Mouse (Mus musculus): ENCODE results near the gene Fbxo3. TPM values are rescaled to one million over a fixed set of nuclear protein-coding genes. Genes with fewer than 3 reads are reported as not detected.

The Fbxo3 gene
- polyA plus RNA-seq, 1 experiment from 2014 or later, result 60.1 TPM

- Histone ChIP-seq H3K4me1 (ENCODE audit: control insufficient read depth, insufficient read depth, low read length) (no peaks in the 10 kb centered on the region), H3K36me3 (ENCODE audit: control insufficient read depth, insufficient read depth, low read length) (peaks cover 8% of the 10 kb centered on the region), H3K9ac (replicated peaks; ENCODE audit: low read depth, low read length) (no peak overlapping the region), H3K27me3 (ENCODE audit: control insufficient read depth, insufficient read depth, low read length) (no peaks in the 10 kb centered on the region), H3K4me3 (ENCODE audit: low read depth, low read length) (no peak overlapping the region), H3K27ac (ENCODE audit: low read length) (no peak overlapping the region), H3K4me2 (replicated peaks; ENCODE audit: low read depth, low read length) (no peak overlapping the region), H3K9me3 (ENCODE audit: control insufficient read depth, low read depth, low read length) (no peaks in the 10 kb centered on the region)
- no peak for ATAC-seq (ENCODE audit: insufficient number of reproducible peaks, insufficient read depth, low FRiP score, low read depth)
- 23% methylated on average over 5 of the region's 5 CpGs for WGBS
Measured at GRCm38 (mm10) chr2:104043624-104044478, 16.3 kb downstream of the Fbxo3 start.

GRCm38 (mm10) chr2:104044479-104045080, 17.1 kb downstream of the Fbxo3 start:
- ATAC-seq (ENCODE audit: insufficient number of reproducible peaks, insufficient read depth, low FRiP score, low read depth), result no peak
- Histone ChIP-seq H3K4me1 (ENCODE audit: control insufficient read depth, insufficient read depth, low read length) (no peaks in the 10 kb centered on the region), H3K36me3 (ENCODE audit: control insufficient read depth, insufficient read depth, low read length) (peaks cover 8% of the 10 kb centered on the region), H3K4me3 (ENCODE audit: low read depth, low read length) (no peak overlapping the region), H3K9ac (replicated peaks; ENCODE audit: low read depth, low read length) (no peak overlapping the region), H3K9me3 (ENCODE audit: control insufficient read depth, low read depth, low read length) (no peaks in the 10 kb centered on the region), H3K27me3 (ENCODE audit: control insufficient read depth, insufficient read depth, low read length) (no peaks in the 10 kb centered on the region), H3K27ac (ENCODE audit: low read length) (no peak overlapping the region), H3K4me2 (replicated peaks; ENCODE audit: low read depth, low read length) (no peak overlapping the region)
- WGBS, result 70% methylated on average over 1 of the region's 1 CpGs

GRCm38 (mm10) chr2:104058381-104058780, 30.9 kb downstream of the Fbxo3 start:
- Histone ChIP-seq H3K9ac (replicated peaks; ENCODE audit: low read depth, low read length) (no peak overlapping the region), H3K4me2 (replicated peaks; ENCODE audit: low read depth, low read length) (no peak overlapping the region), H3K27me3 (ENCODE audit: control insufficient read depth, insufficient read depth, low read length) (no peaks in the 10 kb centered on the region), H3K4me1 (ENCODE audit: control insufficient read depth, insufficient read depth, low read length) (no peaks in the 10 kb centered on the region), H3K36me3 (ENCODE audit: control insufficient read depth, insufficient read depth, low read length) (peaks cover 20% of the 10 kb centered on the region), H3K27ac (ENCODE audit: low read length) (no peak overlapping the region), H3K4me3 (ENCODE audit: low read depth, low read length) (no peak overlapping the region), H3K9me3 (ENCODE audit: control insufficient read depth, low read depth, low read length) (no peaks in the 10 kb centered on the region)
- ATAC-seq (ENCODE audit: insufficient number of reproducible peaks, insufficient read depth, low FRiP score, low read depth), result no peak
- 81% methylated on average over 1 of the region's 1 CpGs for WGBS

GRCm38 (mm10) chr2:104058954-104059353, 31.4 kb downstream of the Fbxo3 start:
- no peak overlapping the region for H3K4me2 ChIP-seq (replicated peaks; ENCODE audit: low read depth, low read length)
- H3K36me3 ChIP-seq (ENCODE audit: control insufficient read depth, insufficient read depth, low read length), result peaks cover 16% of the 10 kb centered on the region
- 89% methylated on average over 4 of the region's 4 CpGs for WGBS
- no peaks in the 10 kb centered on the region for H3K9me3 ChIP-seq (ENCODE audit: control insufficient read depth, low read depth, low read length)
- H3K4me3 ChIP-seq (ENCODE audit: low read depth, low read length), result no peak overlapping the region
- ATAC-seq (ENCODE audit: insufficient number of reproducible peaks, insufficient read depth, low FRiP score, low read depth), result no peak
- H3K9ac ChIP-seq (replicated peaks; ENCODE audit: low read depth, low read length), result no peak overlapping the region
- no peak overlapping the region for H3K27ac ChIP-seq (ENCODE audit: low read length)
- H3K4me1 ChIP-seq (ENCODE audit: control insufficient read depth, insufficient read depth, low read length), result no peaks in the 10 kb centered on the region
- no peaks in the 10 kb centered on the region for H3K27me3 ChIP-seq (ENCODE audit: control insufficient read depth, insufficient read depth, low read length)

GRCm38 (mm10) chr2:104059786-104060185, 32.3 kb downstream of the Fbxo3 start:
- Histone ChIP-seq H3K4me3 (ENCODE audit: low read depth, low read length) (no peak overlapping the region), H3K9me3 (ENCODE audit: control insufficient read depth, low read depth, low read length) (no peaks in the 10 kb centered on the region), H3K36me3 (ENCODE audit: control insufficient read depth, insufficient read depth, low read length) (peaks cover 12% of the 10 kb centered on the region), H3K27me3 (ENCODE audit: control insufficient read depth, insufficient read depth, low read length) (no peaks in the 10 kb centered on the region), H3K4me2 (replicated peaks; ENCODE audit: low read depth, low read length) (no peak overlapping the region), H3K27ac (ENCODE audit: low read length) (no peak overlapping the region), H3K4me1 (ENCODE audit: control insufficient read depth, insufficient read depth, low read length) (no peaks in the 10 kb centered on the region), H3K9ac (replicated peaks; ENCODE audit: low read depth, low read length) (no peak overlapping the region)
- no peak for ATAC-seq (ENCODE audit: insufficient number of reproducible peaks, insufficient read depth, low FRiP score, low read depth)
- 58% methylated on average over 10 of the region's 10 CpGs for WGBS

GRCm38 (mm10) chr2:104060996-104061395, 33.5 kb downstream of the Fbxo3 start:
- H3K4me2 ChIP-seq (replicated peaks; ENCODE audit: low read depth, low read length), result no peak overlapping the region
- no peak for ATAC-seq (ENCODE audit: insufficient number of reproducible peaks, insufficient read depth, low FRiP score, low read depth)
- H3K4me3 ChIP-seq (ENCODE audit: low read depth, low read length), result no peak overlapping the region
- peaks cover 4% of the 10 kb centered on the region; the same call in 1 of the 2 replicates for H3K36me3 ChIP-seq (ENCODE audit: control insufficient read depth, insufficient read depth, low read length)
- no peaks in the 10 kb centered on the region for H3K4me1 ChIP-seq (ENCODE audit: control insufficient read depth, insufficient read depth, low read length)
- no peaks in the 10 kb centered on the region for H3K9me3 ChIP-seq (ENCODE audit: control insufficient read depth, low read depth, low read length)
- no peaks in the 10 kb centered on the region for H3K27me3 ChIP-seq (ENCODE audit: control insufficient read depth, insufficient read depth, low read length)
- H3K27ac ChIP-seq (ENCODE audit: low read length), result no peak overlapping the region
- H3K9ac ChIP-seq (replicated peaks; ENCODE audit: low read depth, low read length), result no peak overlapping the region
- 94% methylated on average over 6 of the region's 6 CpGs for WGBS

- Histone ChIP-seq H3K36me3 (ENCODE audit: control insufficient read depth, insufficient read depth, low read length) (peaks cover 4% of the 10 kb centered on the region; the same call in 1 of the 2 replicates), H3K9ac (replicated peaks; ENCODE audit: low read depth, low read length) (no peak overlapping the region), H3K4me1 (ENCODE audit: control insufficient read depth, insufficient read depth, low read length) (no peaks in the 10 kb centered on the region), H3K9me3 (ENCODE audit: control insufficient read depth, low read depth, low read length) (no peaks in the 10 kb centered on the region), H3K27ac (ENCODE audit: low read length) (no peak overlapping the region), H3K4me2 (replicated peaks; ENCODE audit: low read depth, low read length) (no peak overlapping the region), H3K27me3 (ENCODE audit: control insufficient read depth, insufficient read depth, low read length) (no peaks in the 10 kb centered on the region), H3K4me3 (ENCODE audit: low read depth, low read length) (no peak overlapping the region)
- no peak for ATAC-seq (ENCODE audit: insufficient number of reproducible peaks, insufficient read depth, low FRiP score, low read depth)
Measured at GRCm38 (mm10) chr2:104062665-104063064, 35.1 kb downstream of the Fbxo3 start.

GRCm38 (mm10) chr2:104064152-104064551, 36.6 kb downstream of the Fbxo3 start:
- Histone ChIP-seq H3K9ac (replicated peaks; ENCODE audit: low read depth, low read length) (no peak overlapping the region), H3K36me3 (ENCODE audit: control insufficient read depth, insufficient read depth, low read length) (peaks cover 4% of the 10 kb centered on the region; the same call in 1 of the 2 replicates), H3K27ac (ENCODE audit: low read length) (no peak overlapping the region), H3K9me3 (ENCODE audit: control insufficient read depth, low read depth, low read length) (no peaks in the 10 kb centered on the region), H3K27me3 (ENCODE audit: control insufficient read depth, insufficient read depth, low read length) (no peaks in the 10 kb centered on the region), H3K4me1 (ENCODE audit: control insufficient read depth, insufficient read depth, low read length) (no peaks in the 10 kb centered on the region), H3K4me3 (ENCODE audit: low read depth, low read length) (no peak overlapping the region), H3K4me2 (replicated peaks; ENCODE audit: low read depth, low read length) (no peak overlapping the region)
- ATAC-seq (ENCODE audit: insufficient number of reproducible peaks, insufficient read depth, low FRiP score, low read depth), result no peak
- WGBS, result 71% methylated on average over 2 of the region's 2 CpGs

Measured in stomach, embryonic 14.5 days (tissue).